Mouse (Mus musculus) MEL (cell line): ENCODE results near the gene Cnpy2. TPM values are rescaled to one million over a fixed set of nuclear protein-coding genes. Genes with fewer than 3 reads are reported as not detected.
A peak's percentile ranks its signal among the peaks of the same experiment; 100 is the strongest.

Experiments
- DNase-seq: peaks from one replicate; pipeline ENCODE4 v3.0.0; 2011; ENCODE audit warnings: low read depth, low spot score
- H3K27ac ChIP-seq: 2 replicates; pipeline ENCODE4 v1.5.1; 2012; ENCODE audit warnings: low read depth, mild to moderate bottlenecking, control low read depth, low read length, moderate library complexity; ENCODE audit not compliant: control insufficient read depth
- H3K27me3 ChIP-seq, 2 experiments: fragments of 150-350 bp in 1 of 2; sonication (generic) in 1 of 2; 2 replicates each; pipeline ENCODE4 v1.6.1; 2012; ENCODE audit warnings: low read length in 2 of 2, mild to moderate bottlenecking in 2 of 2, improper control_type of control experiment in 1 of 2, moderate library complexity in 1 of 2; ENCODE audit not compliant: insufficient read depth in 2 of 2, control insufficient read depth in 1 of 2
- H3K36me3 ChIP-seq, 2 experiments: 2 replicates each; pipeline ENCODE4 v1.6.1; 2012 to 2014; ENCODE audit warnings: low read length in 2 of 2, improper control_type of control experiment in 1 of 2, inconsistent platforms in 1 of 2, mild to moderate bottlenecking in 1 of 2; ENCODE audit not compliant: insufficient read depth in 2 of 2, control insufficient read depth in 1 of 2
- H3K4me1 ChIP-seq, 2 experiments: fragments of 150-350 bp in 1 of 2; sonication (generic) in 1 of 2; 2 replicates each; pipeline ENCODE4 v1.6.1; 2012; ENCODE audit warnings: low read length in 2 of 2, improper control_type of control experiment in 1 of 2, mild to moderate bottlenecking in 1 of 2; ENCODE audit not compliant: insufficient read depth in 2 of 2, control insufficient read depth in 1 of 2
- H3K4me3 ChIP-seq, 2 experiments: fragments of 150-350 bp in 1 of 2; sonication (generic) in 1 of 2; 2 replicates each; pipeline ENCODE4 v1.5.1; 2012; ENCODE audit warnings: low read depth in 2 of 2, low read length in 2 of 2, mild to moderate bottlenecking in 2 of 2, moderate library complexity in 2 of 2, control low read depth in 1 of 2, improper control_type of control experiment in 1 of 2; ENCODE audit not compliant: control insufficient read depth in 1 of 2, insufficient read depth in 1 of 2
- H3K79me2 ChIP-seq: 2 replicates; pipeline ENCODE4 v1.6.1; 2012; ENCODE audit warnings: mild to moderate bottlenecking, low read length, moderate library complexity; ENCODE audit not compliant: control insufficient read depth, poor library complexity, insufficient read depth
- H3K9ac ChIP-seq: 2 replicates; pipeline ENCODE4 v1.6.1; 2012; ENCODE audit warnings: low read depth, mild to moderate bottlenecking, control low read depth, low read length, moderate library complexity; ENCODE audit not compliant: control insufficient read depth, poor library complexity, severe bottlenecking
- H3K9me3 ChIP-seq: fragments of 150-350 bp; sonication (generic); replicated peaks from 2 replicates; pipeline ENCODE4 v1.6.1; 2012; ENCODE audit warnings: mild to moderate bottlenecking, low read length, improper control_type of control experiment, moderate library complexity; ENCODE audit not compliant: insufficient read depth
- BHLHE40 ChIP-seq: IDR thresholded peaks from 2 replicates; pipeline ENCODE4 v1.6.1; 2012; ENCODE audit warnings: low read depth, mild to moderate bottlenecking, inconsistent platforms, low read length, improper control_type of control experiment, borderline replicate concordance
- CHD1 ChIP-seq: IDR thresholded peaks from 2 replicates; pipeline ENCODE4 v1.6.1; 2012; ENCODE audit warnings: low read depth, mild to moderate bottlenecking, inconsistent platforms, low read length, improper control_type of control experiment
- CTCF ChIP-seq, 3 experiments: IDR thresholded peaks in 2 of 3; conservative IDR thresholded peaks in 1 of 3; 2 replicates each; pipeline ENCODE4 v1.5.1; 2011 to 2012; ENCODE audit warnings: low read length in 3 of 3, low read depth in 2 of 3, mild to moderate bottlenecking in 2 of 3, improper control_type of control experiment in 1 of 3, inconsistent platforms in 1 of 3, mixed read lengths in 1 of 3, moderate library complexity in 1 of 3; ENCODE audit not compliant: control insufficient read depth in 1 of 3, insufficient read depth in 1 of 3, poor library complexity in 1 of 3, severe bottlenecking in 1 of 3
- E2F4 ChIP-seq: IDR thresholded peaks from 2 replicates; pipeline ENCODE4 v1.6.1; 2011; ENCODE audit warnings: low read depth, low read length, improper control_type of control experiment, borderline replicate concordance
- ELF1 ChIP-seq: IDR thresholded peaks from 2 replicates; pipeline ENCODE4 v1.6.1; 2014; ENCODE audit warnings: low read depth, mild to moderate bottlenecking, inconsistent platforms, low read length, improper control_type of control experiment, moderate library complexity
- ETS1 ChIP-seq: IDR thresholded peaks from 2 replicates; pipeline ENCODE4 v1.6.1; 2012; ENCODE audit warnings: low read depth, mild to moderate bottlenecking, inconsistent platforms, low read length, improper control_type of control experiment, moderate library complexity
- GABPA ChIP-seq: IDR thresholded peaks from 2 replicates; pipeline ENCODE4 v1.6.1; 2012; ENCODE audit warnings: low read depth, mild to moderate bottlenecking, inconsistent platforms, low read length, improper control_type of control experiment, moderate library complexity
- GATA1 ChIP-seq: IDR thresholded peaks from 2 replicates; pipeline ENCODE4 v1.6.1; 2011; ENCODE audit warnings: low read depth, low read length, improper control_type of control experiment
- HCFC1 ChIP-seq: IDR thresholded peaks from 2 replicates; pipeline ENCODE4 v1.6.1; 2012; ENCODE audit warnings: low read depth, mild to moderate bottlenecking, inconsistent platforms, low read length, improper control_type of control experiment, moderate library complexity
- JUND ChIP-seq: IDR thresholded peaks from 2 replicates; pipeline ENCODE4 v1.6.1; 2011; ENCODE audit warnings: low read depth, mild to moderate bottlenecking, improper control_type of control experiment, low read length
- KAT2A ChIP-seq: conservative IDR thresholded peaks from 2 replicates; pipeline ENCODE4 v1.6.1; 2012; ENCODE audit warnings: low read depth, low read length, improper control_type of control experiment, inconsistent platforms
- MAX ChIP-seq: IDR thresholded peaks from 2 replicates; pipeline ENCODE4 v1.6.1; 2011; ENCODE audit warnings: low read length, improper control_type of control experiment
- MAZ ChIP-seq: IDR thresholded peaks from 2 replicates; pipeline ENCODE4 v1.6.1; 2012; ENCODE audit warnings: low read depth, mild to moderate bottlenecking, inconsistent platforms, low read length, improper control_type of control experiment
- MEF2A ChIP-seq: IDR thresholded peaks from 2 replicates; pipeline ENCODE4 v1.6.1; 2014; ENCODE audit warnings: low read depth, mild to moderate bottlenecking, inconsistent platforms, low read length, improper control_type of control experiment; ENCODE audit not compliant: poor library complexity, insufficient replicate concordance, severe bottlenecking; ENCODE audit errors: extremely low read depth
- MXI1 ChIP-seq: IDR thresholded peaks from 2 replicates; pipeline ENCODE4 v1.6.1; 2011; ENCODE audit warnings: mild to moderate bottlenecking, low read depth, low read length, improper control_type of control experiment
- MYB ChIP-seq: IDR thresholded peaks from 2 replicates; pipeline ENCODE4 v1.6.1; 2011; ENCODE audit warnings: mild to moderate bottlenecking, low read depth, low read length, improper control_type of control experiment
- NELFE ChIP-seq: IDR thresholded peaks from 2 replicates; pipeline ENCODE4 v1.6.1; 2011; ENCODE audit warnings: low read depth, low read length, improper control_type of control experiment
- NRF1 ChIP-seq: IDR thresholded peaks from 2 replicates; pipeline ENCODE4 v1.6.1; 2014; ENCODE audit warnings: low read depth, mild to moderate bottlenecking, inconsistent platforms, low read length, improper control_type of control experiment, moderate library complexity; ENCODE audit not compliant: poor library complexity, insufficient read depth, severe bottlenecking
- POLR2A ChIP-seq, 2 experiments: IDR thresholded peaks; 2 replicates each; pipeline ENCODE4 v1.6.1; 2011 to 2012; ENCODE audit warnings: low read length in 2 of 2, mild to moderate bottlenecking in 2 of 2, control low read depth in 1 of 2, improper control_type of control experiment in 1 of 2, low read depth in 1 of 2, moderate library complexity in 1 of 2; ENCODE audit not compliant: control insufficient read depth in 1 of 2, insufficient read depth in 1 of 2, poor library complexity in 1 of 2
- POLR2AphosphoS5 ChIP-seq: IDR thresholded peaks from 2 replicates; pipeline ENCODE4 v1.6.1; 2012; ENCODE audit warnings: low read depth, borderline replicate concordance, mild to moderate bottlenecking, inconsistent platforms, low read length, moderate library complexity, mixed read lengths
- RAD21 ChIP-seq: IDR thresholded peaks from 2 replicates; pipeline ENCODE4 v1.6.1; 2011; ENCODE audit warnings: mild to moderate bottlenecking, low read depth, low read length, improper control_type of control experiment
- SIN3A ChIP-seq: IDR thresholded peaks from 2 replicates; pipeline ENCODE4 v1.6.1; 2012; ENCODE audit warnings: low read length, improper control_type of control experiment, inconsistent platforms
- SMC3 ChIP-seq: IDR thresholded peaks from 2 replicates; pipeline ENCODE4 v1.6.1; 2011; ENCODE audit warnings: low read depth, low read length, improper control_type of control experiment
- TAL1 ChIP-seq: IDR thresholded peaks from 2 replicates; pipeline ENCODE4 v1.6.1; 2012; ENCODE audit warnings: mild to moderate bottlenecking, inconsistent platforms, low read length, moderate library complexity, mixed read lengths
- TBP ChIP-seq: IDR thresholded peaks from 2 replicates; pipeline ENCODE4 v1.8.0; 2011; ENCODE audit warnings: low read depth, low read length, improper control_type of control experiment
- TCF12 ChIP-seq: IDR thresholded peaks from 2 replicates; pipeline ENCODE4 v1.6.1; 2014; ENCODE audit warnings: low read depth, mild to moderate bottlenecking, inconsistent platforms, low read length, improper control_type of control experiment, moderate library complexity
- UBTF ChIP-seq: IDR thresholded peaks from 2 replicates; pipeline ENCODE4 v1.6.1; 2012; ENCODE audit warnings: low read depth, mild to moderate bottlenecking, inconsistent platforms, low read length, improper control_type of control experiment, moderate library complexity, borderline replicate concordance; ENCODE audit not compliant: insufficient read depth
- USF1 ChIP-seq: IDR thresholded peaks from 2 replicates; pipeline ENCODE4 v1.6.1; 2014; ENCODE audit warnings: low read depth, mild to moderate bottlenecking, inconsistent platforms, low read length, improper control_type of control experiment, moderate library complexity
- USF2 ChIP-seq, 2 experiments: IDR thresholded peaks; 2 replicates each; pipeline ENCODE4 v1.6.1; 2011 to 2012; ENCODE audit warnings: improper control_type of control experiment in 2 of 2, low read length in 2 of 2, borderline replicate concordance in 1 of 2, inconsistent platforms in 1 of 2, low read depth in 1 of 2, mild to moderate bottlenecking in 1 of 2; ENCODE audit not compliant: insufficient read depth in 1 of 2
- ZC3H11A ChIP-seq: IDR thresholded peaks from 2 replicates; pipeline ENCODE4 v1.6.1; 2012; ENCODE audit warnings: low read depth, mild to moderate bottlenecking, inconsistent platforms, low read length, improper control_type of control experiment
- ZKSCAN1 ChIP-seq: IDR thresholded peaks from 2 replicates; pipeline ENCODE4 v1.6.1; 2012; ENCODE audit warnings: low read depth, mild to moderate bottlenecking, inconsistent platforms, low read length, improper control_type of control experiment, moderate library complexity
- ZMIZ1 ChIP-seq: IDR thresholded peaks from 2 replicates; pipeline ENCODE4 v1.6.1; 2012; ENCODE audit warnings: low read depth, mild to moderate bottlenecking, inconsistent platforms, low read length, improper control_type of control experiment, moderate library complexity
- ZNF384 ChIP-seq: IDR thresholded peaks from 2 replicates; pipeline ENCODE4 v1.6.1; 2012; ENCODE audit warnings: low read depth, mild to moderate bottlenecking, inconsistent platforms, low read length, improper control_type of control experiment
- polyA plus RNA-seq, 2 experiments: library from polyadenylated mRNA; stranded (reverse) in 1 of 2; unstranded in 1 of 2; fragments of >175 nt in 1 of 2; fragments of >200 nt in 1 of 2; gene quantifications; 2 replicates each; pipeline versions ENCODE4 v1.2.1 to v1.2.4; 2012; ENCODE audit warnings: low replicate concordance in 2 of 2, low read depth in 1 of 2; ENCODE audit not compliant: insufficient read length in 2 of 2, insufficient read depth in 1 of 2, missing spikeins in 1 of 2
- total RNA-seq: library from RNA; depleted of rRNA; stranded (reverse); fragments of 300-350 nt; gene quantifications from 2 replicates; pipeline ENCODE4 v1.2.3, GENCODE M21; 2012; rRNA removed

Gene Cnpy2
- 92.4 and 98.1 TPM in 2 replicates for total RNA-seq
- polyA plus RNA-seq: 100 to 1,000 TPM in 1 of 2 experiments, not detected in 1; 107 TPM

- Histone ChIP-seq H3K4me1 (peaks cover 2 to 9% of the 10 kb centered on the region in 2 experiments; a peak in 3 of 4 replicates), H3K27me3 (no peaks in the 10 kb centered on the region), H3K27ac (peak within 1 kb of the TSS; percentile 83), H3K79me2 (peaks cover 14% of the 10 kb centered on the region), H3K9ac (peak within 1 kb of the TSS; percentile 98), H3K4me3 (peak within 1 kb of the TSS; percentile 85 to 96), H3K36me3 (peaks cover 0 to 11% of the 10 kb centered on the region in 2 experiments; a peak in 2 of 4 replicates), H3K9me3 (no peaks in the 10 kb centered on the region)
- peak; percentile 94 for DNase-seq
- TF ChIP-seq NELFE (peak; percentile 66), E2F4 (no peak), ZC3H11A (no peak), MXI1 (peak; percentile 22; the same call in 1 of the 2 replicates), KAT2A (0 out of 2 replicates have a peak, but pooled peaks have one; percentile 39), ELF1 (no peak), TBP (peak; percentile 64; the same call in 1 of the 2 replicates), ETS1 (no peak), MYB (0 out of 2 replicates have a peak, but pooled peaks have one; percentile 7), ZKSCAN1 (no peak), SIN3A (peak; percentile 75), POLR2A (IDR thresholded peaks at IDR 0.05; ENCODE audit: control insufficient read depth in 1 of 2, insufficient read depth in 1 of 2, low read depth in 1 of 2, low read length in 2 of 2, poor library complexity in 1 of 2) (peak; percentile 67 to 72; a peak in 3 of 4 replicates), NRF1 (no peak), BHLHE40 (peak; percentile 90), MAX (peak; percentile 87), TCF12 (0 out of 2 replicates have a peak, but pooled peaks have one; percentile 10), CTCF (IDR thresholded peaks at IDR 0.05 in 2 of 3, conservative IDR thresholded peaks at IDR 0.05 in 1 of 3; ENCODE audit: control insufficient read depth in 1 of 3, insufficient read depth in 1 of 3, low read depth in 2 of 3, low read length in 3 of 3, poor library complexity in 1 of 3, severe bottlenecking in 1 of 3) (no peak), GABPA (no peak), ZMIZ1 (0 out of 2 replicates have a peak, but pooled peaks have one; percentile 35), TAL1 (no peak), JUND (no peak), GATA1 (no peak), SMC3 (no peak), MEF2A (no peak), ZNF384 (peak; percentile 86), MAZ (0 out of 2 replicates have a peak, but pooled peaks have one; percentile 37), USF1 (peak; percentile 96), HCFC1 (peak; percentile 92), POLR2AphosphoS5 (no peak), USF2 (IDR thresholded peaks at IDR 0.05; ENCODE audit: borderline replicate concordance in 1 of 2, insufficient read depth in 1 of 2, low read depth in 1 of 2, low read length in 2 of 2) (peak; percentile 39 to 77), RAD21 (no peak), UBTF (no peak), CHD1 (0 out of 2 replicates have a peak, but pooled peaks have one; percentile 85)
These were observed at the start of gene Cnpy2 for GRCm38 (mm10) chr10:128322141-128323108. Gene Cnpy2, plus strand, starts transcription at chr10:128322459.
